Mouse (Mus musculus) lung, postnatal 0 days (tissue): ENCODE results near the gene Maged2. TPM values are rescaled to one million over a fixed set of nuclear protein-coding genes. Genes with fewer than 3 reads are reported as not detected.
A peak's percentile ranks its signal among the peaks of the same experiment; 100 is the strongest.
"Not testable (repeated sequence)": the region's sequence is repeated elsewhere in the genome, so short reads cannot be mapped to it uniquely, and the experiment has no call there.

Experiments used
- ATAC-seq: fragments of 200-750 bp; cut with Nextera tagmentation; 2 replicates; pipeline ENCODE4 v1.8.0; 2017; ENCODE audit warnings: moderate library complexity
- DNase-seq: peaks from one replicate; pipeline ENCODE4 v3.0.0-alpha.2; 2016; ENCODE audit warnings: low spot score
- H3K27ac ChIP-seq: fragments of 300-500 bp; sonication (generic); 2 replicates; pipeline ENCODE4 v1.5.1; 2014; ENCODE audit warnings: antibody characterized with exemption, mild to moderate bottlenecking, low read length, mixed read lengths
- H3K27me3 ChIP-seq: fragments of 300-500 bp; sonication (generic); replicated peaks from 2 replicates; pipeline ENCODE4 v1.6.1; 2014; ENCODE audit warnings: low read length, mixed read lengths; ENCODE audit not compliant: insufficient read depth
- H3K36me3 ChIP-seq: fragments of 300-500 bp; sonication (generic); 2 replicates; pipeline ENCODE4 v1.6.1; 2014; ENCODE audit warnings: low read length, mixed read lengths; ENCODE audit not compliant: insufficient read depth
- H3K4me1 ChIP-seq: fragments of 300-500 bp; sonication (generic); 2 replicates; pipeline ENCODE4 v1.6.1; 2014; ENCODE audit warnings: antibody characterized with exemption, low read depth, low read length, mixed read lengths; ENCODE audit not compliant: insufficient read depth
- H3K4me2 ChIP-seq: fragments of 300-500 bp; sonication (generic); replicated peaks from 2 replicates; pipeline ENCODE4 v1.6.1; 2014; ENCODE audit warnings: low read depth, mild to moderate bottlenecking, low read length, moderate library complexity, mixed read lengths
- H3K4me3 ChIP-seq: fragments of 300-500 bp; sonication (generic); 2 replicates; pipeline ENCODE4 v1.5.1; 2014; ENCODE audit warnings: low read depth, low read length
- H3K9ac ChIP-seq: fragments of 300-500 bp; sonication (generic); replicated peaks from 2 replicates; pipeline ENCODE4 v1.6.1; 2014; ENCODE audit warnings: low read depth, mild to moderate bottlenecking
- H3K9me3 ChIP-seq: fragments of 300-500 bp; sonication (generic); 2 replicates; pipeline ENCODE4 v1.6.1; 2016; ENCODE audit warnings: low read length, mixed read lengths
- CTCF ChIP-seq: IDR thresholded peaks from 2 replicates; pipeline ENCODE4 v1.5.1; 2016; ENCODE audit warnings: antibody characterized with exemption, mild to moderate bottlenecking
- EP300 ChIP-seq: IDR thresholded peaks from 2 replicates; pipeline ENCODE4 v1.6.1; 2016; ENCODE audit warnings: antibody characterized with exemption, mild to moderate bottlenecking, control low read depth
- WGBS: fragments of 180-500 bp; shearing (Covaris S2); extraction: QIAGEN DNeasy Blood & Tissue Kit; methylation state at CpG from one replicate; pipeline ENCODE4 v1.1.7; 2014; 5-methylcytosine and 5-hydroxymethylcytosine counted together
- polyA plus RNA-seq: library from polyadenylated mRNA; unstranded; fragments of >200 nt; fragmentation: Nextera tagmentation; extraction: Ambion mirVana; gene quantifications from 2 replicates; pipeline ENCODE4 v1.2.1, GENCODE M21; 2015

Maged2 gene
- 492 and 518 TPM in 2 replicates for polyA plus RNA-seq

- Histone ChIP-seq H3K4me3 (peak within 1 kb of the TSS; percentile 50), H3K4me2 (peak within 1 kb of the TSS; percentile 54), H3K27me3 (no peaks in the 10 kb centered on the region), H3K9me3 (no peaks in the 10 kb centered on the region), H3K36me3 (no peaks in the 10 kb centered on the region), H3K27ac (peak within 1 kb of the TSS; percentile 32; the same call in 1 of the 2 replicates), H3K9ac (no peak within 1 kb of the TSS), H3K4me1 (no peaks in the 10 kb centered on the region)
- DNase-seq (peak; percentile 12), ATAC-seq (peak; percentile 48)
- no peak for TF ChIP-seq CTCF
- no peak for TF ChIP-seq EP300
- 10% methylated on average over 7 of the region's 7 CpGs for WGBS
Measured at GRCm38 (mm10) chrX:150814139-150814469, at the start of gene Maged2. TSS of gene Maged2 (minus strand) at chrX:150814345.

- no peak; the same call in 1 of the 2 replicates for ATAC-seq
- no peak overlapping the region for H3K4me3 ChIP-seq
- no peak overlapping the region for H3K27ac ChIP-seq
- H3K4me2 ChIP-seq: no peak overlapping the region
- no peak for TF ChIP-seq EP300
- TF ChIP-seq CTCF: no peak
- no peaks in the 10 kb centered on the region for H3K27me3 ChIP-seq
- WGBS: 48% methylated on average over 8 of the region's 8 CpGs
- H3K9ac ChIP-seq: no peak overlapping the region
- no peaks in the 10 kb centered on the region for H3K4me1 ChIP-seq
- DNase-seq: no peak
- H3K36me3 ChIP-seq: no peaks in the 10 kb centered on the region
- no peaks in the 10 kb centered on the region for H3K9me3 ChIP-seq
Measured at GRCm38 (mm10) chrX:150848230-150848629, 34.1 kb upstream of the Maged2 start.

GRCm38 (mm10) chrX:150845480-150846205, 31.5 kb upstream of the Maged2 start:
- whole genome bisulfite sequencing: no CpG with 5 or more reads among the region's 10 CpGs
- DNase-seq: not testable (repeated sequence)

GRCm38 (mm10) chrX:150843257-150843656, 29.1 kb upstream of the Maged2 start:
- not testable (repeated sequence) for DNase-seq

More at GRCm38 (mm10) chrX:150845480-150846205, 31.5 kb upstream of the Maged2 start:
- not testable (repeated sequence) for H3K4me2 ChIP-seq, H3K27ac ChIP-seq, H3K9ac ChIP-seq, H3K9me3 ChIP-seq, H3K36me3 ChIP-seq, H3K4me1 ChIP-seq, H3K4me3 ChIP-seq, H3K27me3 ChIP-seq
- ATAC-seq: peak; percentile 74

DNA sequence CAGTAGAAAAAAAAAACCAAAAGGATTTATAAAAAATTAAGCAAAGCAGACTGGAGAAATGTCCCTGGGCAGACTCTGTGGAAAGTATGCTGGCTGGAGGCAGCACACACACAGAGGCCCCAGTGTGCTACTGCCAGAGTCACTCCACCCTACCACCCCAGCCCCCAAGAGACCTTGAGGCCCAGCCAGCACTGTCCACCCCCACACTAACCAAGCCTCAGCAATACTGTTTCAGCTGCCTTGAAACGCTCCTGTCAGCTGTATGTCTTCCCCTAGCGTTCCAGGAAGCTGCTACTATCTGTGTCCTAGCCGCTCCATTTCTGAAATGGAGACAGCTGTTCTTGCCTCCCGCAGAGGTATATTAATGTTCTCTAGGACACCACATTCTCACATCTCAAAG, 16.2 kb upstream of the Maged2 start:
- Histone ChIP-seq H3K4me3 (no peak overlapping the region), H3K4me2 (no peak overlapping the region), H3K36me3 (no peaks in the 10 kb centered on the region), H3K27ac (no peak overlapping the region), H3K9me3 (no peaks in the 10 kb centered on the region), H3K9ac (no peak overlapping the region), H3K27me3 (no peaks in the 10 kb centered on the region), H3K4me1 (no peaks in the 10 kb centered on the region)
- TF ChIP-seq EP300 (no peak), CTCF (no peak)
- DNase-seq: no peak
- WGBS: 52% methylated on average over 4 of the region's 4 CpGs
- ATAC-seq: peak; percentile 54; the same call in 1 of the 2 replicates

More at GRCm38 (mm10) chrX:150843257-150843656, 29.1 kb upstream of the Maged2 start:
- H3K9me3 ChIP-seq, H3K9ac ChIP-seq, H3K27me3 ChIP-seq, ATAC-seq, H3K27ac ChIP-seq, H3K4me2 ChIP-seq, H3K4me3 ChIP-seq, H3K36me3 ChIP-seq, H3K4me1 ChIP-seq: not testable (repeated sequence)
- 75% methylated on average over 1 of the region's 4 CpGs for WGBS

DNA sequence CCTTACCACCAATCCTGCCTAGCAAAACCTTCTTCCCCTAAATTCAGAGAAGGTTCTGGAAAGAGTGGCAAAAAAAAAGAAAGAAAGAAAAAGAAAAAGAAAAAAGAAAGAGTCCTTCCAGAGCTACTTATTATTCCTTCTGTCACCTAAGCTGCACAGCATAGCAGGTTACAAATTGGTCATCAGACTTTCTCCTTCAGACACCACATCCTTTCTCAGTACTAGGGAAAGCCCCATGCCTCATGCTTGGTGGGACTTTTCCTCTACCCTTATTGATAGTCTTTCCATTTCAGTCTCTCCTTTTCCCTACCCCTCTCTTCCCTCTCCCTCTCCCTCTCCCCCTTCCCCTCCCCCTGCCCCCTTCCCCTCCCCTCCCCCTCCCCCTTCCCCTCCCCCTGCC, 3.1 kb upstream of the Maged2 start:
- H3K9me3 ChIP-seq: no peaks in the 10 kb centered on the region
- TF ChIP-seq EP300 (no peak), CTCF (no peak)

DNA sequence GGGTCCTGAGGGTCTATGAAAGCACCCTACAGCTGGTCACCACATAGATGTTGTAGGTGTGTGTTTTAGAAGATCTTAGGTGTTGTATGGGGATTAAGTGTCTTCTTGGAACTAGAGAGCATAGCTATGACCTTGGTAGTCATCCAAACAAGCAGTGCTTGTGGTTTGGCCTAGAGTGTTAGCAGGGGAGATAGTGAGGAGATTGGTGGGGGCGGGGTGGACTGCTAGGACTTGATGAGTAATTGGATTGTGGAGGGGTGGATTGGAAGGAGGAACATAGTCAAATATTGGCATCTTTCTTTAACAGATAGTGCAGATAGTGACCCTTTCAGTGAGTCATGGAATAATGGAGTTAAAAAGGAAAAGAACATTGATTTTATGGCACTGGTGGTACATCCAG, 1.5 kb upstream of the Maged2 start:
- ATAC-seq: no peak
- Histone ChIP-seq H3K27me3 (no peaks in the 10 kb centered on the region), H3K9me3 (no peaks in the 10 kb centered on the region), H3K9ac (no peak overlapping the region), H3K27ac (no peak overlapping the region), H3K4me1 (no peaks in the 10 kb centered on the region), H3K36me3 (no peaks in the 10 kb centered on the region), H3K4me2 (no peak overlapping the region), H3K4me3 (no peak overlapping the region)
- DNase-seq: no peak
- 93% methylated on average over 1 of the region's 1 CpGs for WGBS
- no peak for TF ChIP-seq CTCF
- no peak for TF ChIP-seq EP300

More for the DNA sequence above, 3.1 kb upstream of the Maged2 start:
- Histone ChIP-seq H3K4me1 (no peaks in the 10 kb centered on the region), H3K9ac (no peak overlapping the region), H3K4me3 (no peak overlapping the region), H3K36me3 (no peaks in the 10 kb centered on the region), H3K27me3 (no peaks in the 10 kb centered on the region), H3K27ac (no peak overlapping the region), H3K4me2 (no peak overlapping the region)
- ATAC-seq (no peak), DNase-seq (no peak)
